Mouse (Mus musculus) embryo, embryonic 9.5 days (tissue): Measurements from ENCODE around the gene Vmn2r62.
"Not testable (repeated sequence)": the region's sequence is repeated elsewhere in the genome, so short reads cannot be mapped to it uniquely, and the experiment has no call there.

Experiments
- DNase-seq: peaks from one replicate; pipeline ENCODE4 v3.0.0-alpha.2; 2017; ENCODE audit errors: extremely low spot score

Vmn2r62 gene

GRCm38 (mm10) chr7:42793425-42793824, at the start of gene Vmn2r62:
Gene Vmn2r62, minus strand, starts transcription at chr7:42793525.
- DNase-seq, result not testable (repeated sequence)

DNA sequence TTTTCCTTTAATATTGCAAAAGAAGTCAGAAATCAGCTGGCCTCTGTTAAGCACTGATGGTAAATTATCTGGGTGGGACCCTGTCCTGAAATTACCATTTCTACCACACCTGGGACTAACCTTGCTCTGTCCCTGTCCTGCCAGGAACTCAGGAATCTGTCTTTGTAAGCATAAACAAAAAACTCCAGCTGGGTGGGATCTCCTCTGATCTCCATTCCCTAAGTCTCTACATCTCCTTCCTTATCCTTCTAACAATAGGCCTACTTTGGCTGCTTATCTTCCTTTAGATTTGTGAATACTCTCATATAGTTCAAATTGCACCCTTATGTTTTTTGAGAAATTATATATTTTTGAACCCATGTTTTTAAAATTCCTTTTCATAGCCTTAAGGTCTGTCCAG, 45.0 kb upstream of the Vmn2r62 start:
- DNase-seq, result not testable (repeated sequence)

DNA sequence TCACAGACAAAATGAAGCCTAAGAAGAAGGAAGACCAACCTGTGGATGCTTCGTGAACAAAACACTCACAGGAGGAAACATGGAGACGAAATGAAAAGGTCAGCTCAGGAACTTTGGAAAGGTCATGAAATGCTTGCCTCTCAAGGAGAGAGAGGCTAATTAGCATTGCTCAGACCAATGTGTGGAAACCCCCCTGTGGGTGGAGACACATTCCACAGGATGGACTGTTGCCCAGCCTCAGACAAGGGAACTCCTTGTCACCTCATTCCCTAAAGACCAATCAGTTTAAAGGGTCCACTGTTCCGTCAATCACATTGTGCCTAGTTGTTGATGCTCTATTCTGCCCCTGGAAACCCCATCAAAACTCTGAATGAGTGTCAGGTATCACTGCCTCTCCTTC, 38.9 kb upstream of the Vmn2r62 start:
- DNase-seq, result no peak

DNA sequence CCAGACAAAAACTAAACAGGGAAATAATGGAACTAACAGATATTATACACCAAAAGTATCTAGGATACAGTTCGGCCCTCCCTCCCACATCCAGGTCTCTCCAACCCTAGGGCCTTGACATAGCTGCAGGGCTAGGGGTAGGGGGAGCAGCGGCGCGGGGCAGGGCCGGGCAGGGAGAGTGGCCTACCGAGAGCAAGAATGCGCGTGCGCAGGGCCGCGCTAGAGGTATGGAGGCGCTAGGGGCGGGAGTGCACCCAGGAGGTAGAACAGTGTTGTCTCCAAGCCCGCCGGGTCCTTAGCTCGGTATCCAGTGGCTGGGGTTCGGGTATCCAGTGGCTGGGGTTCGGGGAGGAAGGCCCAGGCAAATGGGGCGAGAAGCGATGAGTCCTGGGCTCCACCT, 43.5 kb downstream of the Vmn2r62 start:
- no peak for DNase-seq

- DNase-seq, result no peak
These were observed 54.7 kb downstream of the Vmn2r62 start for GRCm38 (mm10) chr7:42738536-42739210.

DNA sequence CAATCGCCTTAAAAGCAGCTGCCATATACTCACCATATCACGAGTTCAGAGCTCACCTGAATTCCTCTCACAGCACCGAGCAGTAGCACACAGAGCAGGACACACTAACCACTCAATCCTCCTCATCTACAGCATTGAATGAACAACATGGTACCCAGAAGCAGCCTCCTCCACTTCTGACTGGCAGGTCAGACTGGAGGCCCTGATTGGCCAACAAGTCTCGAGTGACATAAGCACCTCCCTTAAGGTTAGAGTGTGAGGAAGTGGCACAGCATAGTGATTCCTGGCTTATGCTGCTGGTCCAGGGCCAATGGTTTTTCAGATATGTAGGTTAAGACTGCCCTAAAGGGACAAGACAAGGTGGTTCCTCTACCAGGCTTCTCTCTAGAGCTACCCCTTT, 66.4 kb downstream of the Vmn2r62 start, which contains the start of gene Gm17067:
TSS of gene Gm17067 (minus strand) at position 101 of the 400 bp plus-strand sequence.
- not testable (repeated sequence) for DNase-seq
